Mouse (Mus musculus) urinary bladder, adult 18-20 months (tissue): ENCODE data around the gene Pbrm1.

ENCODE experiments used
- DNase-seq, 2 experiments: peaks; one replicate each; pipeline ENCODE4 v3.0.0; 2022; ENCODE audit warnings: low spot score in 2 of 2, mixed read lengths in 2 of 2

Pbrm1 gene

GRCm38 (mm10) chr14:31079313-31080028 is 60.5 kb downstream of the Pbrm1 start:
- no peak for DNase-seq

- no peak for DNase-seq
These were observed 62.2 kb downstream of the Pbrm1 start for GRCm38 (mm10) chr14:31081147-31081546.

- no peak for DNase-seq
These were observed 68.5 kb downstream of the Pbrm1 start for GRCm38 (mm10) chr14:31087433-31087832.

GRCm38 (mm10) chr14:31088515-31088914 is 69.6 kb downstream of the Pbrm1 start:
- no peak for DNase-seq

- DNase-seq: no peak
These were observed 71.0 kb downstream of the Pbrm1 start for GRCm38 (mm10) chr14:31089918-31090317.

GRCm38 (mm10) chr14:31105156-31105555 is 86.2 kb downstream of the Pbrm1 start:
- DNase-seq: no peak

- no peak for DNase-seq
These were observed 91.7 kb downstream of the Pbrm1 start for GRCm38 (mm10) chr14:31110613-31111012.

- no peak for DNase-seq
These were observed 93.2 kb downstream of the Pbrm1 start for GRCm38 (mm10) chr14:31112187-31112586.

- no peak for DNase-seq
These were observed 95.1 kb downstream of the Pbrm1 start for GRCm38 (mm10) chr14:31114011-31114410.

GRCm38 (mm10) chr14:31115522-31115921 is 96.6 kb downstream of the Pbrm1 start:
- DNase-seq: no peak

- DNase-seq: no peak
These were observed 106.5 kb downstream of the Pbrm1 start for GRCm38 (mm10) chr14:31125106-31126075.

GRCm38 (mm10) chr14:31126826-31127225 is 107.9 kb downstream of the Pbrm1 start:
- no peak for DNase-seq

GRCm38 (mm10) chr14:31128101-31128825 is 109.3 kb downstream of the Pbrm1 start:
- no peak for DNase-seq

- peak; percentile 81 to 93 for DNase-seq
These were observed 109.9 kb downstream of the Pbrm1 start, which contains the start of gene Smim4 for GRCm38 (mm10) chr14:31128826-31129219. TSS of gene Smim4 (minus strand) at chr14:31128956.

GRCm38 (mm10) chr14:31129326-31130235 is 110.6 kb downstream of the Pbrm1 start:
- no peak for DNase-seq

GRCm38 (mm10) chr14:31130236-31131220 is 111.6 kb downstream of the Pbrm1 start, which contains the start of gene Nt5dc2:
TSS of gene Nt5dc2 (plus strand) at chr14:31131053.
- DNase-seq: peak; percentile 71

GRCm38 (mm10) chr14:31131272-31131821 is 112.4 kb downstream of the Pbrm1 start:
- no peak for DNase-seq

- DNase-seq: no peak
These were observed 113.1 kb downstream of the Pbrm1 start for GRCm38 (mm10) chr14:31132031-31132430.

- DNase-seq: no peak
These were observed 113.6 kb downstream of the Pbrm1 start for GRCm38 (mm10) chr14:31132491-31132975.
